Comparison of ENCODE assay signal across 8 mouse cellular contexts in genomic region chr1:98095246-98095990, GRCm38 (mm10). TPM values are rescaled to one million over a fixed set of nuclear protein-coding genes. Genes with fewer than 3 reads are reported as not detected.
DNase-seq lines count a peak whose midpoint lies in the region; ATAC-seq lines count a peak whose summit lies in the region.

Gene Pam (minus strand): TSS chr1:98095646.

- H3K4me2 ChIP-seq in forebrain, embryonic 12.5 days: peak within 1 kb of the TSS; percentile 70
- peak within 1 kb of the TSS; percentile 84 for H3K4me2 ChIP-seq in heart, embryonic 15.5 days
- peak within 1 kb of the TSS; percentile 87 for H3K4me2 ChIP-seq in liver, embryonic 13.5 days
- peak within 1 kb of the TSS; percentile 88 for H3K4me2 ChIP-seq in stomach, embryonic 15.5 days

- no peaks in the 10 kb centered on the region for H3K9me3 ChIP-seq in forebrain, embryonic 12.5 days
- H3K9me3 ChIP-seq in heart, embryonic 15.5 days (replicated peaks): no peaks in the 10 kb centered on the region
- no peaks in the 10 kb centered on the region for H3K9me3 ChIP-seq in liver, embryonic 13.5 days (replicated peaks)
- H3K9me3 ChIP-seq in stomach, embryonic 15.5 days: no peaks in the 10 kb centered on the region

- no peaks in the 10 kb centered on the region for H3K36me3 ChIP-seq in forebrain, embryonic 12.5 days (replicated peaks)
- H3K36me3 ChIP-seq in heart, embryonic 15.5 days: no peaks in the 10 kb centered on the region
- H3K36me3 ChIP-seq in liver, embryonic 13.5 days: no peaks in the 10 kb centered on the region
- H3K36me3 ChIP-seq in stomach, embryonic 15.5 days: no peaks in the 10 kb centered on the region

- WGBS in forebrain, embryonic 12.5 days: 0% methylated on average over 67 of the region's 82 CpGs
- under 1% methylated on average over 77 of the region's 82 CpGs for WGBS in heart, embryonic 15.5 days
- WGBS in liver, embryonic 13.5 days (ENCODE audit: insufficient replicate concordance): under 1% methylated on average over 60 of the region's 82 CpGs
- under 1% methylated on average over 54 of the region's 82 CpGs for WGBS in stomach, embryonic 15.5 days

- H3K9ac ChIP-seq in forebrain, embryonic 12.5 days: peak within 1 kb of the TSS; percentile 82
- H3K9ac ChIP-seq in heart, embryonic 15.5 days: peak within 1 kb of the TSS; percentile 89
- H3K9ac ChIP-seq in liver, embryonic 13.5 days: peak within 1 kb of the TSS; percentile 74
- H3K9ac ChIP-seq in stomach, embryonic 15.5 days: peak within 1 kb of the TSS; percentile 66

- peaks cover 15% of the 10 kb centered on the region for H3K4me1 ChIP-seq in forebrain, embryonic 12.5 days
- peaks cover 15% of the 10 kb centered on the region for H3K4me1 ChIP-seq in heart, embryonic 15.5 days (replicated peaks)
- H3K4me1 ChIP-seq in liver, embryonic 13.5 days (replicated peaks): peaks cover 16% of the 10 kb centered on the region
- H3K4me1 ChIP-seq in stomach, embryonic 15.5 days: peaks cover 3% of the 10 kb centered on the region; the same call in 1 of the 2 replicates

- peak; percentile 53 for DNase-seq in c-Kit-positive CD71-positive TER-119-positive erythroid progenitor cells, embryonic 14.5 days (ENCODE audit: low spot score)
- DNase-seq in kidney, postnatal 14 days: peak; percentile 94
- DNase-seq in liver, embryonic 13.5 days: peak; percentile 45
- peak; percentile 78 for DNase-seq in neural tube, embryonic 10.5 days (ENCODE audit: extremely low spot score, low spot score)

- H3K27me3 ChIP-seq in forebrain, embryonic 12.5 days: peaks cover 6% of the 10 kb centered on the region; the same call in 1 of the 2 replicates
- no peaks in the 10 kb centered on the region for H3K27me3 ChIP-seq in heart, embryonic 15.5 days
- no peaks in the 10 kb centered on the region for H3K27me3 ChIP-seq in liver, embryonic 13.5 days
- H3K27me3 ChIP-seq in stomach, embryonic 15.5 days (replicated peaks): no peaks in the 10 kb centered on the region

- peak; percentile 84 for ATAC-seq in CD4-positive, CD25-positive, alpha-beta regulatory T cell, adult 4 months
- peak; percentile 93 for ATAC-seq in forebrain, embryonic 12.5 days (ENCODE audit: low FRiP score)
- peak; percentile 95 for ATAC-seq in heart, embryonic 15.5 days (replicated peaks; ENCODE audit: insufficient number of reproducible peaks, insufficient read depth, low FRiP score, low read depth)
- peak; percentile 97 for ATAC-seq in liver, embryonic 13.5 days (ENCODE audit: low read depth)
- peak; percentile 95 for ATAC-seq in stomach, embryonic 15.5 days (ENCODE audit: insufficient read depth, low FRiP score, low read depth)

- H3K4me3 ChIP-seq in forebrain, embryonic 12.5 days (replicated peaks): peak within 1 kb of the TSS; percentile 73
- H3K4me3 ChIP-seq in heart, embryonic 15.5 days: peak within 1 kb of the TSS; percentile 94
- H3K4me3 ChIP-seq in liver, embryonic 13.5 days (replicated peaks): peak within 1 kb of the TSS; percentile 70
- H3K4me3 ChIP-seq in stomach, embryonic 15.5 days (replicated peaks): peak within 1 kb of the TSS; percentile 84

- peak within 1 kb of the TSS; percentile 84 for H3K27ac ChIP-seq in forebrain, embryonic 12.5 days
- H3K27ac ChIP-seq in heart, embryonic 15.5 days: peak within 1 kb of the TSS; percentile 96
- H3K27ac ChIP-seq in liver, embryonic 13.5 days: peak within 1 kb of the TSS; percentile 29; the same call in 1 of the 2 replicates
- peak within 1 kb of the TSS; percentile 84 for H3K27ac ChIP-seq in stomach, embryonic 15.5 days

RNA-seq across cellular contexts. Expression of gene Pam, which starts in this region (rescaled TPM):
- 1 to 10 TPM; 3.3 to 5.9 TPM for polyA plus RNA-seq in CD4-positive, CD25-positive, alpha-beta regulatory T cell, adult 4 months (2017; shearing (Covaris generic))
- polyA plus RNA-seq in forebrain, embryonic 12.5 days (2016; fragmentation: Nextera tagmentation; extraction: Ambion mirVana): 25.4 and 29.8 TPM in 2 replicates
- polyA plus RNA-seq in heart, embryonic 15.5 days (2015; fragmentation: Nextera tagmentation; extraction: Ambion mirVana): 412 and 544 TPM in 2 replicates
- polyA plus RNA-seq in liver, embryonic 13.5 days (2015; fragmentation: Nextera tagmentation; extraction: Ambion mirVana): 9.8 and 12.0 TPM in 2 replicates
- 55.5 and 60.2 TPM in 2 replicates for polyA plus RNA-seq in stomach, embryonic 15.5 days (2015; fragmentation: Nextera tagmentation; extraction: Ambion mirVana)

Comparison
In these comparisons a context has a peak if more than half of its experiments do, and no peak if none do; other contexts are left out.
1. Peak in every context shown above with its lines: DNase-seq, ATAC-seq, H3K4me3 ChIP-seq and H3K27ac ChIP-seq.
2. H3K27ac ChIP-seq: peak in every context shown above with its lines; median percentile 96 in heart, embryonic 15.5 days; 84 in forebrain, embryonic 12.5 days; 84 in stomach, embryonic 15.5 days; 29 in liver, embryonic 13.5 days.